32 mouse cellular contexts compared by ENCODE assay signal in the genomic region with DNA sequence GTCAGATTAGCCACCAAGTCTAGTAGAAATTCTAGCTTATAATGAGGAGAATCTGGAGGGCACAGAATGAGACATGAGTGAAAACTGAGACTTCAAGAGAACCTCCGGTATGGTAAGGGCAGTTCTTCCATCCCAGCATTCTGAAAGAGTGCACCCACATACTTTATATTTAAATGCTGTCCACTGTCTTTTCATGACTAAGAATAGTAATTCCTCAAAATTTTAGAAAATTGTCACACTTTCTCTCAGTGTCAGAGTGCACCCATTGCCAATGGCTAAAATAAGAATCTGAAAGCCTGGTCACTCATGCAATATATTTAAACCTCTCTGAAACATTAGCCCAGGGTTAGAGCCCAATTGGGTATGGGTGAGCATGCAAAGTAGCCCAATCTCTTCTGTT. TPM values are rescaled to one million over a fixed set of nuclear protein-coding genes. Genes with fewer than 3 reads are reported as not detected.
"Had no signal": no experiment of that assay in that cellular context is flagged by ENCODE, and none has a peak within 500 bp of the region (broad histone marks: within the 10 kb centered on the region; RNA-seq: fewer than 3 reads in every experiment).

No protein-coding gene starts in this region.

- H3K9ac ChIP-seq: embryonic facial prominence, embryonic 12.5 days; embryonic facial prominence, embryonic 13.5 days; embryonic facial prominence, embryonic 15.5 days; forebrain, embryonic 12.5 days; forebrain, embryonic 13.5 days; forebrain, embryonic 15.5 days; forebrain, postnatal 0 days had no signal

- H3K4me2 ChIP-seq: embryonic facial prominence, embryonic 12.5 days; embryonic facial prominence, embryonic 13.5 days; embryonic facial prominence, embryonic 15.5 days; forebrain, embryonic 12.5 days; forebrain, embryonic 13.5 days; forebrain, embryonic 15.5 days had no signal

- H3K27me3 ChIP-seq: embryonic facial prominence, embryonic 12.5 days; embryonic facial prominence, embryonic 13.5 days; embryonic facial prominence, embryonic 15.5 days; forebrain, embryonic 12.5 days; forebrain, embryonic 13.5 days; forebrain, embryonic 15.5 days had no signal

- H3K36me3 ChIP-seq: embryonic facial prominence, embryonic 10.5 days; embryonic facial prominence, embryonic 12.5 days; embryonic facial prominence, embryonic 13.5 days; embryonic facial prominence, embryonic 15.5 days; forebrain, embryonic 10.5 days; forebrain, embryonic 12.5 days; forebrain, embryonic 15.5 days had no signal

- H3K4me1 ChIP-seq: embryonic facial prominence, embryonic 10.5 days; embryonic facial prominence, embryonic 12.5 days; embryonic facial prominence, embryonic 13.5 days; embryonic facial prominence, embryonic 15.5 days; forebrain, embryonic 10.5 days; forebrain, embryonic 12.5 days; forebrain, embryonic 13.5 days; forebrain, embryonic 15.5 days had no signal

- DNase-seq: cerebellum, adult 9-10 months; cerebellum, adult 9-11 months; cerebellum, postnatal 10 days; cerebellum, postnatal 14 days; cerebellum, postnatal 25 days; cerebellum, postnatal 36 days; embryo, embryonic 11 days; forebrain, postnatal 0 days; gastrocnemius, adult 2 months; gastrocnemius, postnatal 10 days; gastrocnemius, postnatal 14 days; gastrocnemius, postnatal 25 days; gastrocnemius, postnatal 36 days; heart, adult 11 months; heart, adult 18-20 months; heart, adult 2 months had no signal

- ATAC-seq: forebrain, embryonic 13.5 days; forebrain, embryonic 14.5 days; forebrain, embryonic 15.5 days; forebrain, embryonic 16.5 days; forebrain, postnatal 0 days had no signal

- H3K27ac ChIP-seq: embryonic facial prominence, embryonic 10.5 days; embryonic facial prominence, embryonic 12.5 days; embryonic facial prominence, embryonic 13.5 days; embryonic facial prominence, embryonic 15.5 days; forebrain, embryonic 10.5 days; forebrain, embryonic 12.5 days; forebrain, embryonic 13.5 days; forebrain, embryonic 15.5 days; gastrocnemius, adult 2 months; heart, adult 2 months had no signal

- H3K9me3 ChIP-seq: embryonic facial prominence, embryonic 10.5 days; embryonic facial prominence, embryonic 12.5 days; embryonic facial prominence, embryonic 13.5 days; embryonic facial prominence, embryonic 15.5 days; forebrain, embryonic 10.5 days; forebrain, embryonic 12.5 days; forebrain, embryonic 13.5 days; forebrain, embryonic 15.5 days had no signal

- H3K4me3 ChIP-seq: embryonic facial prominence, embryonic 10.5 days; embryonic facial prominence, embryonic 12.5 days; embryonic facial prominence, embryonic 13.5 days; embryonic facial prominence, embryonic 15.5 days; erythroblast, embryonic 14.5 days; forebrain, embryonic 10.5 days; forebrain, embryonic 12.5 days; forebrain, embryonic 13.5 days; forebrain, embryonic 15.5 days; gastrocnemius, adult 2 months; heart, adult 2 months had no signal

RNA-seq across cellular contexts. Expression of gene Tnfsf8, which starts 47.4 kb away (rescaled TPM):
- total RNA-seq: forebrain, postnatal 0 days; gastrocnemius, adult 18-20 months; gastrocnemius, adult 2 months; gastrocnemius, adult 8-10 months; gastrocnemius, postnatal 14 days; gastrocnemius, postnatal 25 days; gastrocnemius, postnatal 36 days; gastrocnemius, postnatal 4 days; heart, adult 2 months had no signal
- polyA plus RNA-seq: embryonic facial prominence, embryonic 10.5 days; embryonic facial prominence, embryonic 11.5 days; embryonic facial prominence, embryonic 12.5 days; embryonic facial prominence, embryonic 15.5 days; erythroblast, embryonic 14.5 days; forebrain, embryonic 10.5 days; forebrain, embryonic 11.5 days; forebrain, embryonic 12.5 days; forebrain, embryonic 13.5 days had no signal
